Mouse (Mus musculus): ENCODE results near the gene Dusp1. TPM values are rescaled to one million over a fixed set of nuclear protein-coding genes. Genes with fewer than 3 reads are reported as not detected.

Dusp1 gene
- polyA plus RNA-seq, 1 experiment from 2014 or later: 18.9 TPM

DNA sequence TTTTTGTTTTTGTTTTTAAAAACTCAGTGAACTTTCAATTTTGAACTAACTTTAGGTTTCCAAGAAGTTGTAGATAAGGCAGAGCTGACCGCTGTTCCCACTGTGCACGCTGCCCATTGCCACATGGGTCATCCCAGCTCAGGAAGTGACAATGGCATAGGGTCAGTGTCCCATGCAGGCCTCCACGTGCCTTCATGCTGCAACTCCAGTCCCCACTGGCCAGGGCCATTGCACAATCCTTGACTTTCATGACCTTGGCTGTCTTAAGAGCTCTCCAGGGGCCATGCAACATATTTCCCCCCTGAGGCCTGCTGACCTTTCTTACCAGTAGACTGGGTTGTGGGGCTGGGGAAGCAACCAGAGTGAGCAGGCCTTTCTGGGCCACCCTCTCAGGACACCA lies 9.4 kb upstream of the Dusp1 start:
- Histone ChIP-seq H3K9me3 (0 out of 2 replicates have a peak, but pooled peaks cover 2% of the 10 kb centered on the region), H3K36me3 (peaks cover 56% of the 10 kb centered on the region), H3K27ac (no peak overlapping the region), H3K9ac (no peak overlapping the region), H3K4me2 (replicated peaks) (no peak overlapping the region), H3K4me3 (no peak overlapping the region), H3K27me3 (no peaks in the 10 kb centered on the region), H3K4me1 (peaks cover 27% of the 10 kb centered on the region)
- ATAC-seq (ENCODE audit: low FRiP score, low read depth): no peak
- 93% methylated on average over 3 of the region's 3 CpGs for WGBS

DNA sequence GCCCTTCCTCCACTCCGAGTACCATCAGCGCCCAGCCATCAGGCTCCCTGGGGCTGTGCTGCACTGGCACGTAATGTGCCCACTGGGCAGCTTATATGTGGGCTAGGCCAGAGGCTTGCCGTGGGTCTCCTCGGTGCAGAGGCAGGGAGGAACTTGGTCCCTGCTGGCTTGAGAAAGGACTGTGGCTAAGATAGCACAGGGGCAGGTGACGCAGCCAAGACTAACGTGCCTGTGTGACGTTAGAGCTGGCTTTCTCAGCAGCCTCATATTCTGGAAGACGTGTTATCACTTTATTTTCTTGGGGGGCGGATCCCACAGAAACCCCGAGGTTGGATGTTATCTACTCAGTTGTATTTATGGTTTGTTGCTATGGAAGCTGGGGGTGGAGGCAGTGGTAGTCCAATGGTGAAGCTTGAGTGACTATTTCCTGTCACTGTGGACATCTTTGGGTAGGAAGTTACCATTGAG lies 8.8 kb upstream of the Dusp1 start:
- Histone ChIP-seq H3K4me2 (replicated peaks) (no peak overlapping the region), H3K9me3 (0 out of 2 replicates have a peak, but pooled peaks cover 7% of the 10 kb centered on the region)
- 84% methylated on average over 11 of the region's 11 CpGs for WGBS

DNA sequence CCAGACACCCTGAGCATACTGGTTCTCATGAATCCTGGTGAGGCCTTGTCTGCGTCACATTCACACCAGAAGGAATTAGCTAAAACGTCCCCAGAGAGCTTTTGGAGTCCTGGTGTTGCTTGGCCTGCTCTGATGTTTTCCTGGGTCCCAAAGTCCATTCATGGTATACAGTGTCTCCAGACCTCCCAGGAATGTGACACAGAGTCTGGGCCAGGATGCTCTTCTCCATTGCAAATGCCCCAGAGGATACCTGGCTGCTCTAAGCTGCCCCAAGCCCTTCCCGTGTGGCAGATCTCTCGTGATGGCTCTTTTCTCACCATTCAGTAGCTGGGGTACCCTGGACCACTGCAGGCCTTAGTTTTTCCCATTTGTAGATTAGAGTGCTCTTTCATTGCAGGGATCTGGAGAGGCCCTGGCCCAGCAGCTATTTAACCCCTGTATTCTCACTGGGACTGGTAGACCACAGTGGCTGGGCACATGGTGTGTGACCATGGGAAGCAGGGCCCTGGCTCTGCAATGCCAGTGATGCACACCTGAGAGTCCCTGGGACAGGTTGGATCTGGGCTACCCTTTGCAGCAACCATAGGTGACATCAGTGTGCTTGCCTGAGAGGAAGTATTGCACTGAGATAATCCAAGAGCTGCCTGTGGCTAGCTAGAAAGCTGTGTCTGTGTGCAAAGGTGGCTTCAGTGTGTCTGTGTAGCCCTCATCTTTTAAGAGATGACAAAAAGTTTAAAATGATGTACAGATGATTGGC lies 7.8 kb upstream of the Dusp1 start:
- H3K4me2 ChIP-seq (replicated peaks): no peak overlapping the region
- no peak for ATAC-seq (ENCODE audit: low FRiP score, low read depth)
- 0 out of 2 replicates have a peak, but pooled peaks cover 7% of the 10 kb centered on the region for H3K9me3 ChIP-seq
- no peaks in the 10 kb centered on the region for H3K27me3 ChIP-seq
- H3K4me1 ChIP-seq: peaks cover 18% of the 10 kb centered on the region
- no peak overlapping the region for H3K9ac ChIP-seq
- WGBS: 83% methylated on average over 4 of the region's 4 CpGs
- H3K4me3 ChIP-seq: no peak overlapping the region
- H3K36me3 ChIP-seq: peaks cover 67% of the 10 kb centered on the region
- no peak overlapping the region for H3K27ac ChIP-seq

More for the DNA sequence above, 8.8 kb upstream of the Dusp1 start:
- H3K4me1 ChIP-seq: peaks cover 20% of the 10 kb centered on the region
- H3K9ac ChIP-seq: no peak overlapping the region
- no peak for ATAC-seq (ENCODE audit: low FRiP score, low read depth)
- no peak overlapping the region for H3K4me3 ChIP-seq
- H3K36me3 ChIP-seq: peaks cover 59% of the 10 kb centered on the region
- H3K27ac ChIP-seq: no peak overlapping the region
- no peaks in the 10 kb centered on the region for H3K27me3 ChIP-seq

DNA sequence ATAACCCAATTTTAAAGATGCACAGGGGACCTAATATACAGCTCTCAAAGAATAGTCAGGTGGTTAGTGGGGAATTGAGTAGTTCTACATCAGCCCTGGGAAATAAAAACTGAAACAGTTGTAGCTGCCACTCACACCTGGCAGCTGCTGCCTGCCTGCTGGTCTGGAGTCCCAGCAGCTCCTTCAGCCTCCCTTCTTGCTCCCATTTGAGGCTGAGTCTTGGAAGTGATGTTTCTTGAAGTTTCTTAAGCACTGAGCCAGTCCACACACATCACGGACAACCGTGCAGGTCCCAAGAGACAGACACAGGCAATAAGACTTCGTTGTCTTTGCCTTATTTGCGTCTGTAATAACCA lies 5.9 kb upstream of the Dusp1 start:
- H3K27ac ChIP-seq: peak overlapping the region; percentile 52; the same call in 1 of the 2 replicates
- peaks cover 19% of the 10 kb centered on the region for H3K4me1 ChIP-seq
- H3K9me3 ChIP-seq: 0 out of 2 replicates have a peak, but pooled peaks cover 7% of the 10 kb centered on the region
- no peak overlapping the region for H3K9ac ChIP-seq
- ATAC-seq (ENCODE audit: low FRiP score, low read depth): no peak
- H3K36me3 ChIP-seq: peaks cover 83% of the 10 kb centered on the region
- no peaks in the 10 kb centered on the region for H3K27me3 ChIP-seq
- H3K4me3 ChIP-seq: no peak overlapping the region
- WGBS: 92% methylated on average over 4 of the region's 4 CpGs
- H3K4me2 ChIP-seq (replicated peaks): no peak overlapping the region

DNA sequence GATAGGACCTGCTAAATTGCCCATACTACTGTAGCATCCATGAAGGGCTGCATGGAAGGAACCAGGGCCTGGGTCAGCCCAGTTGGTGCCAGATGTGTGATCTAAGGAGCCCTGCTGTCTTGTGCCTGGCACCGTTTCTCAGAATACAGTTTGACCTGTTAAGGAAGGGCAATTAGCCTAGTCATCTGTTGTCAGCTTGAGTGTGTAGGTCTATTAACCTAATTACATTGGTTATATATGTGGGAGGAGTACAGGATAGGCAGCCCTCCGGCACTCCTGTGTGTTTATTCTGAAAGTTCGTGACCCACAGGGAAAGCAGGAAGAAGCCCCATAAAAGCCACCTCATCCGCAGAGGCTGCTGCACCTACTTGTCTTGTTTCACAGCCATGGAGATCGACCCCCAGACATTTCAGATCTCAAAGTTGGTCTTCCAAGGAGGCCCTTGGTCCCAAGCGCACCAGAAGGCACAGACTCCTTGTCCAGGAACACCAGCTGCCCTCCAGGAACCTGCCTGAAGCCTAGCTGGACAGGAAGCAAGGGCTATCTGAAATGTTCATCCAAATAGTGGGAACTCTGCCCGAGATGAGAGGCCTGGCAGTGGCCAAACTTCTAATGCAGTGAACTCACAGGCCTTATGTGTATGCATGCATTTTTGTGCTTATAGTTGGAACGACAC lies 5.4 kb upstream of the Dusp1 start:
- no peak for ATAC-seq (ENCODE audit: low FRiP score, low read depth)
- no peak overlapping the region for H3K9ac ChIP-seq
- H3K9me3 ChIP-seq: 0 out of 2 replicates have a peak, but pooled peaks cover 7% of the 10 kb centered on the region

GRCm38 (mm10) chr17:26564439-26564838 lies 2.5 kb upstream of the Dusp1 start:
- H3K36me3 ChIP-seq: peaks cover 58% of the 10 kb centered on the region

More for the DNA sequence above, 5.4 kb upstream of the Dusp1 start:
- Histone ChIP-seq H3K27ac (peak overlapping the region; percentile 52; the same call in 1 of the 2 replicates), H3K4me3 (no peak overlapping the region), H3K27me3 (no peaks in the 10 kb centered on the region), H3K36me3 (peaks cover 79% of the 10 kb centered on the region), H3K4me1 (peaks cover 25% of the 10 kb centered on the region), H3K4me2 (replicated peaks) (no peak overlapping the region)
- 40% methylated on average over 8 of the region's 8 CpGs for WGBS

GRCm38 (mm10) chr17:26563476-26563875 lies 1.5 kb upstream of the Dusp1 start:
- H3K27ac ChIP-seq: no peak overlapping the region
- H3K9ac ChIP-seq: 0 out of 2 replicates have a peak overlapping the region, but pooled peaks have one; percentile 89
- H3K4me2 ChIP-seq (replicated peaks): 0 out of 2 replicates have a peak overlapping the region, but pooled peaks have one; percentile 94
- no peaks in the 10 kb centered on the region for H3K27me3 ChIP-seq
- H3K4me3 ChIP-seq: no peak overlapping the region
- H3K9me3 ChIP-seq: 0 out of 2 replicates have a peak, but pooled peaks cover 7% of the 10 kb centered on the region
- peaks cover 37% of the 10 kb centered on the region for H3K4me1 ChIP-seq
- peaks cover 50% of the 10 kb centered on the region for H3K36me3 ChIP-seq
- ATAC-seq (ENCODE audit: low FRiP score, low read depth): no peak
- WGBS: 85% methylated on average over 6 of the region's 6 CpGs

More at GRCm38 (mm10) chr17:26564439-26564838, 2.5 kb upstream of the Dusp1 start:
- Histone ChIP-seq H3K9me3 (0 out of 2 replicates have a peak, but pooled peaks cover 7% of the 10 kb centered on the region), H3K27me3 (no peaks in the 10 kb centered on the region), H3K4me3 (no peak overlapping the region), H3K27ac (no peak overlapping the region), H3K9ac (no peak overlapping the region), H3K4me2 (replicated peaks) (no peak overlapping the region), H3K4me1 (peaks cover 37% of the 10 kb centered on the region)
- no peak for ATAC-seq (ENCODE audit: low FRiP score, low read depth)
- 86% methylated on average over 9 of the region's 9 CpGs for WGBS

DNA sequence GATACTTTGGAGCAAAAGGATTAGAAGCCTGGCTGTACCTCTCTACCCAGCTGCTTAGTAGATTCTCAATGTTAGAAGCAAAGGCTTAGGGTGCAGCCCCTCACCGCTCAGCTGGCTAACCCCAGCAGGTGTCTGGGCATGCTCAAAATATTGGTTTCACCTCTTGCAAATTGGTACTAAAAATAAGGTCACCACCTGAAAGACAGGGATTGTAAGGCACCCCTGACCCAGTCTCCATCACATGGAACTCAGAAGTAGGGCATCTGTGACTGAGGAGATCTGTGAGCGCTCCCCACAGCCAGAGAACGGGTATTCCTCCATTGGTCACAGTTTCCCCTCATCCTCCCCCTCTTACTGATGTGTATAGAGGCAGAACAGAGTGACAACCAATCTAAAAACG lies 364 bp upstream of the Dusp1 start:
- H3K36me3 ChIP-seq: peaks cover 38% of the 10 kb centered on the region
- no peak for ATAC-seq (ENCODE audit: low FRiP score, low read depth)
- H3K9ac ChIP-seq: peak overlapping the region; percentile 89
- WGBS: 78% methylated on average over 4 of the region's 4 CpGs
- peak overlapping the region; percentile 67; the same call in 1 of the 2 replicates for H3K27ac ChIP-seq
- no peaks in the 10 kb centered on the region for H3K27me3 ChIP-seq
- peak overlapping the region; percentile 82 for H3K4me3 ChIP-seq
- 0 out of 2 replicates have a peak, but pooled peaks cover 7% of the 10 kb centered on the region for H3K9me3 ChIP-seq
- H3K4me2 ChIP-seq (replicated peaks): peak overlapping the region; percentile 94
- H3K4me1 ChIP-seq: peaks cover 31% of the 10 kb centered on the region

DNA sequence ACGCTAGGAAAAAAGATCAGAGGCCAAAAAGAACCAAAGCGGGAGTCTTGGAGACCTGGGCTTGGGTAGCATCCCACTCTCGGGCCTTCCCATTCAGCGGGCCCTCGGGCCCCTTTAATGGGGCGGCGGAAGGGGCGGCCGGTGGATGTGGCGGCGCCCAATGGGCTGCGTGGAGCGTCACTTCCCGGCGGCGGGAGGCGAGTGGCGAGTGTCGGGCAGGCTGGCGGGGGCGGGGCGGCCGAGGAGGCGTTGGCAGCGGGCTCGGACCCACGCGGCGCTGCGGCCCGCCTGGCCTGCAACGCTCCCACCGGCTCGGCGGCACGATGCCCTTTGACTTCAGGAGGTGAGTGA lies 663 bp downstream of the Dusp1 start, which contains the start of gene Ergic1:
Gene Ergic1 (plus strand): TSS at position 200 of the 351 bp plus-strand sequence.
- peak within 1 kb of the TSS; percentile 89 for H3K9ac ChIP-seq
- peak within 1 kb of the TSS; percentile 82 for H3K4me3 ChIP-seq
- WGBS: 0% methylated on average over 22 of the region's 36 CpGs
- peak; percentile 96 for ATAC-seq (ENCODE audit: low FRiP score, low read depth)
- peaks cover 29% of the 10 kb centered on the region for H3K36me3 ChIP-seq
- H3K4me2 ChIP-seq (replicated peaks): peak within 1 kb of the TSS; percentile 94
- no peaks in the 10 kb centered on the region; the same call in 1 of the 2 replicates for H3K27me3 ChIP-seq
- H3K27ac ChIP-seq: peak within 1 kb of the TSS; percentile 67
- H3K9me3 ChIP-seq: 0 out of 2 replicates have a peak, but pooled peaks cover 4% of the 10 kb centered on the region
- H3K4me1 ChIP-seq: peaks cover 24% of the 10 kb centered on the region

DNA sequence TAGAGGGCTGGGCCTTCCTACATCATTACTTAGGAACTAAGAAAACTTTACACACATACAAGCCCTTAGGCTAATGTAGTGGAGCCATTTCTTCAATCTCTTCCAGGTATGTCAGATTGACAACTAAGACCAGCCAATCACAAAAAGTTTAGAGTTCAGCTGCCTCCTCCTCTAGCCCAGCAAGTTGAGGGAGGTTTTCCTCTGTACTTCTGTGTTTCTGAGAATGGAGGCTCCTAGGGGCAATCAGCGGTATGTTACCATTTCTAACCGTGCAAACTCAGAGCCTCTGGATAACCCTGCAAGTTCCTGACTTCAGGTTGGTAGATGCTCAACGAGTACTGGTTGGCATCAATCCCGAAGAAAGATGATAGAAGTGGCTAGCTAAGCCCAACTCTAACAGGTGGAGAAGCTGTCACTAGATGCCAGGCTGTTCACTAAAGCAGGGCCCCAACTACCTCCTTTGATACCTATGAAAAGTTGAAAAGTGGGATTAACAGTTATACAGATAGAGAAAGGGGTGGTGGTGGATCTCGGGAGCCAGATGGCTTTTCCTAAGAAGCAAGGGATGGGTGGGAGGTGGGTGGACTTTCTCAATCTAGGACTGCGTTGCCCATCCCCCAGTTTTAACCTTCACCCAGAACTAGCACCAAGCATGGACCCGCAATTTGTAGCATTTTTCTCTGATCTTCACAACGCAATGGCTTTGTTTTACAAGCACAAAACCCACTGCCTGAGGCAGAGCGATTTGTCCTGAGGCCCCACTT lies 1.2 kb downstream of the Dusp1 start:
- Histone ChIP-seq H3K27ac (peak overlapping the region; percentile 61), H3K27me3 (no peaks in the 10 kb centered on the region; the same call in 1 of the 2 replicates), H3K36me3 (peaks cover 24% of the 10 kb centered on the region), H3K4me2 (replicated peaks) (peak overlapping the region; percentile 94), H3K4me3 (peak overlapping the region; percentile 82), H3K9ac (peak overlapping the region; percentile 89), H3K4me1 (peaks cover 24% of the 10 kb centered on the region), H3K9me3 (no peaks in the 10 kb centered on the region)
- ATAC-seq (ENCODE audit: low FRiP score, low read depth): no peak
- 37% methylated on average over 9 of the region's 9 CpGs for WGBS

DNA sequence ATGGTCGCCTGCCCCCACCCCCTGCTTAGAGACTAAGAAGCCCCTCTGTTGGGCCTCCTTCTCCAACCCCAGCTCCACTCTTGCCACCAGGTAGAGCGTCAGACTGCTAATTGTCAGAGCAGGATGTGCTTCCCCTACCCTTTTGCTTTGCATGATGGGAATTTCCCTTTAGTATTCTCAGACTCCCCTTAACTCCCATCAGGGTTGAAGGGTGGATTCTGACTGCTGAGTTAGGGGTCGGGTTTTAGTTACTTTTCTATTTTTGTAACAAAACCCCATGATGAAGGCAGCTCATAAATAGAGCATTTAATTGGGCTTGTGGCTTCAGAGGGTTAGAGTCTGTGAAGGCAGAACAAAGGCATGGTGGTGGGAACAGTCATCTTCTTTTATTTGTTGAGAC lies 8.9 kb downstream of the Dusp1 start:
- no peak for ATAC-seq (ENCODE audit: low FRiP score, low read depth)
- 60% methylated on average over 3 of the region's 3 CpGs for WGBS

More for the DNA sequence above, 8.9 kb downstream of the Dusp1 start:
- Histone ChIP-seq H3K9me3 (no peaks in the 10 kb centered on the region), H3K36me3 (no peaks in the 10 kb centered on the region), H3K4me1 (peaks cover 12% of the 10 kb centered on the region), H3K9ac (no peak overlapping the region), H3K4me2 (replicated peaks) (no peak overlapping the region), H3K27me3 (peaks cover 18% of the 10 kb centered on the region), H3K27ac (no peak overlapping the region), H3K4me3 (no peak overlapping the region)
